Comparison of ENCODE assay signal across 23 mouse cellular contexts in genomic region chr15:69387466-69387865, GRCm38 (mm10).
A peak's percentile ranks its signal among the peaks of the same experiment; 100 is the strongest.
DNase-seq lines count a peak whose midpoint lies in the region; ATAC-seq and TF ChIP-seq lines count a peak whose summit lies in the region.
"Had no signal": no experiment of that assay in that cellular context is flagged by ENCODE, and none has a peak within 500 bp of the region (broad histone marks: within the 10 kb centered on the region; RNA-seq: fewer than 3 reads in every experiment).

No protein-coding gene starts in this region.

- H3K4me3 ChIP-seq in kidney, embryonic 15.5 days (replicated peaks) = no peak overlapping the region
- H3K4me3 ChIP-seq in layer of hippocampus, adult 2 months = no peak overlapping the region
- no peak overlapping the region for H3K4me3 ChIP-seq in neural tube, embryonic 15.5 days (replicated peaks)
- H3K4me3 ChIP-seq: forebrain, embryonic 12.5 days; limb, embryonic 15.5 days; neural tube, embryonic 13.5 days; stomach, embryonic 15.5 days had no signal

- no peak overlapping the region for H3K27ac ChIP-seq in kidney, embryonic 15.5 days
- H3K27ac ChIP-seq in layer of hippocampus, adult 2 months = no peak overlapping the region
- no peak overlapping the region for H3K27ac ChIP-seq in neural tube, embryonic 15.5 days (replicated peaks)
- H3K27ac ChIP-seq: forebrain, embryonic 12.5 days; hindbrain, embryonic 14.5 days; kidney, postnatal 0 days; limb, embryonic 15.5 days; neural tube, embryonic 13.5 days; stomach, embryonic 15.5 days had no signal

- no peaks in the 10 kb centered on the region for H3K4me1 ChIP-seq in kidney, embryonic 15.5 days
- no peaks in the 10 kb centered on the region for H3K4me1 ChIP-seq in neural tube, embryonic 15.5 days
- H3K4me1 ChIP-seq: forebrain, embryonic 12.5 days; limb, embryonic 15.5 days; neural tube, embryonic 13.5 days; stomach, embryonic 15.5 days had no signal

- no peaks in the 10 kb centered on the region for H3K27me3 ChIP-seq in kidney, embryonic 15.5 days
- no peaks in the 10 kb centered on the region for H3K27me3 ChIP-seq in neural tube, embryonic 15.5 days (replicated peaks)
- H3K27me3 ChIP-seq: CH12.LX; forebrain, embryonic 12.5 days; limb, embryonic 15.5 days; neural tube, embryonic 13.5 days; stomach, embryonic 15.5 days had no signal

- no peak overlapping the region for H3K9ac ChIP-seq in kidney, embryonic 15.5 days
- no peak overlapping the region for H3K9ac ChIP-seq in neural tube, embryonic 15.5 days (replicated peaks)
- H3K9ac ChIP-seq: forebrain, embryonic 12.5 days; hindbrain, embryonic 14.5 days; limb, embryonic 15.5 days; liver, postnatal 0 days; neural tube, embryonic 13.5 days; stomach, embryonic 15.5 days had no signal

- no peak for ATAC-seq in kidney, embryonic 15.5 days (replicated peaks; ENCODE audit: low FRiP score)
- no peak for ATAC-seq in erythroblast, adult 5-6 weeks (replicated peaks; ENCODE audit: low FRiP score, poor library complexity, severe bottlenecking)
- ATAC-seq in neural tube, embryonic 15.5 days (ENCODE audit: low FRiP score) = no peak
- ATAC-seq: intestine, embryonic 16.5 days; liver, postnatal 0 days had no signal

- peak; percentile 5 for DNase-seq in adrenal gland, postnatal 14 days
- no peak for DNase-seq in adrenal gland, postnatal 4 days (ENCODE audit: low spot score in 2 of 2)
- peak; percentile 6 for DNase-seq in kidney, postnatal 10 days
- DNase-seq in layer of hippocampus, adult 2 months (ENCODE audit: low spot score in 2 of 2) = peak; percentile 67 to 77
- peak; percentile 18 to 22 for DNase-seq in left cerebral cortex, postnatal 14 days (ENCODE audit: low spot score in 2 of 2)
- DNase-seq: adrenal gland, adult 2 months; cerebellum, adult 9-10 months; embryo, embryonic 11 days; gastrocnemius, postnatal 25 days; liver, postnatal 0 days; lung, postnatal 14 days; spleen, adult 18-20 months had no signal

- no peak overlapping the region for H3K4me2 ChIP-seq in kidney, embryonic 15.5 days
- no peak overlapping the region for H3K4me2 ChIP-seq in neural tube, embryonic 15.5 days
- H3K4me2 ChIP-seq: forebrain, embryonic 12.5 days; hindbrain, embryonic 14.5 days; limb, embryonic 15.5 days; neural tube, embryonic 13.5 days; stomach, embryonic 15.5 days had no signal

- no peak for TF ChIP-seq CTCF in layer of hippocampus, adult 2 months (conservative IDR thresholded peaks at IDR 0.05)

- H3K36me3 ChIP-seq in kidney, embryonic 15.5 days = no peaks in the 10 kb centered on the region
- no peaks in the 10 kb centered on the region for H3K36me3 ChIP-seq in neural tube, embryonic 15.5 days
- H3K36me3 ChIP-seq: forebrain, embryonic 12.5 days; limb, embryonic 15.5 days; neural tube, embryonic 13.5 days; stomach, embryonic 15.5 days had no signal

- intact Hi-C loops in left cerebral cortex, postnatal 14 days (cut with DNase I) = no loop called here

- H3K9me3 ChIP-seq in kidney, embryonic 15.5 days (replicated peaks) = no peaks in the 10 kb centered on the region
- no peaks in the 10 kb centered on the region for H3K9me3 ChIP-seq in neural tube, embryonic 15.5 days (replicated peaks)
- H3K9me3 ChIP-seq: forebrain, embryonic 12.5 days; limb, embryonic 15.5 days; neural tube, embryonic 13.5 days; stomach, embryonic 15.5 days had no signal

Comparison
In these comparisons a context has a peak if more than half of its experiments do, and no peak if none do; other contexts are left out.
1. DNase-seq: peak in adrenal gland, postnatal 14 days (single experiment), kidney, postnatal 10 days (single experiment), layer of hippocampus, adult 2 months (2 of 2) and left cerebral cortex, postnatal 14 days (2 of 2); none in adrenal gland, postnatal 4 days (0 of 2).